Mouse (Mus musculus) T-helper 2 cell (primary cell): ENCODE results near the gene Cldn18.

Experiments used
- in situ Hi-C: fragments of 300-600 bp; cut with MboI, MseI; formaldehyde crosslinking; loops from one replicate; pipeline ENCODE4 v1.15.1; 2025; ENCODE audit warnings: high pct_unique_total_duplicates

Cldn18 gene

GRCm38 (mm10) chr9:99685536-99686231, 31.4 kb downstream of the Cldn18 start:
- in situ Hi-C loops: no loop called here

GRCm38 (mm10) chr9:99685061-99685521, 32.0 kb downstream of the Cldn18 start:
- in situ Hi-C loops: no loop called here

- in situ Hi-C loops: no loop called here
Observed at GRCm38 (mm10) chr9:99681980-99682570, 35.0 kb downstream of the Cldn18 start.

GRCm38 (mm10) chr9:99675714-99676113, 41.4 kb downstream of the Cldn18 start:
- in situ Hi-C loops: no loop called here

- in situ Hi-C loops: no loop called here
Observed at GRCm38 (mm10) chr9:99671603-99672002, 45.5 kb downstream of the Cldn18 start.

GRCm38 (mm10) chr9:99667596-99667995, 49.5 kb downstream of the Cldn18 start:
- in situ Hi-C loops: no loop called here

- in situ Hi-C loops: loop anchor here (5.0 kb wide), 1 partner anchor 211 kb away; the partner anchor contains the start of gene Nme9
Observed at GRCm38 (mm10) chr9:99662887-99663286, 54.2 kb downstream of the Cldn18 start.

- in situ Hi-C loops: loop anchor here (5.0 kb wide), 1 partner anchor 210 kb away; the partner anchor contains the start of gene Nme9
Observed at GRCm38 (mm10) chr9:99662406-99662805, 54.7 kb downstream of the Cldn18 start.

GRCm38 (mm10) chr9:99661606-99662166, 55.4 kb downstream of the Cldn18 start:
- in situ Hi-C loops: loop anchor here (5.0 kb wide), 1 partner anchor 209 kb away; the partner anchor contains the start of gene Nme9

GRCm38 (mm10) chr9:99660756-99661155, 56.3 kb downstream of the Cldn18 start:
- in situ Hi-C loops: loop anchor here (5.0 kb wide), 1 partner anchor 208 kb away; the partner anchor contains the start of gene Nme9

- in situ Hi-C loops: no loop called here
Observed at GRCm38 (mm10) chr9:99646102-99646501, 71.0 kb downstream of the Cldn18 start.

GRCm38 (mm10) chr9:99645416-99645815, 71.7 kb downstream of the Cldn18 start:
- in situ Hi-C loops: no loop called here

- in situ Hi-C loops: no loop called here
Observed at GRCm38 (mm10) chr9:99639957-99640356, 77.1 kb downstream of the Cldn18 start.
